Mouse (Mus musculus) E14TG2a.4 (cell line): ENCODE results near the gene Eras.

Experiments
- CTCF ChIP-seq: conservative IDR thresholded peaks from 2 replicates; pipeline ENCODE4 v1.5.1; 2014; ENCODE audit warnings: low read length
- NANOG ChIP-seq: IDR thresholded peaks from 2 replicates; pipeline ENCODE4 v1.6.1; 2014; ENCODE audit warnings: borderline replicate concordance, low read length, mixed read lengths

- TF ChIP-seq NANOG = no peak
- TF ChIP-seq CTCF = no peak
Observed at GRCm38 (mm10) chrX:7971292-7971691, 42.9 kb upstream of the Eras start.
